Mouse (Mus musculus): ENCODE data around the gene Ssbp2. TPM values are rescaled to one million over a fixed set of nuclear protein-coding genes. Genes with fewer than 3 reads are reported as not detected.

The Ssbp2 gene
- total and polyA plus RNA-seq, 3 experiments, result 12.6 to 38.4 TPM; not detected in 1

DNA sequence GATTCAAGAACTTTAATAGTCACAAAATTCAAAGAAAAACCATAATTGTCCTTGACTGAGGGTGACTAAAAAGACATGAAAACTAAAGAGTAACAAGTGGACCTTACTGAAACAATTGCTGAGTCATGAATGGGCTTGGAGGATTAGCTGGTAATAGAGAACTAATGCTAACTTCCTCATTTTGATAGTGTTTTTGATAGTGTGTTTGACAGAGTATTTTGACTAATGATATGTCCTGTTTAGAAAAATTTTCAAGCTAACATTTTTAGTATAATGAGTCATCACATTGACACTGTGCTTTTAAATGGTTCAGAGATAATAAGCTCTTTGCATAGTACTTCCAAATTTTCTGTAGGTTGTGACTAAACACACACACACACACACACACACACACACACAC, 267.8 kb downstream of the Ssbp2 start:
- TF ChIP-seq MAFK (IDR thresholded peaks at IDR 0.05; ENCODE audit: borderline replicate concordance, low read depth, low read length), result peak; percentile 94
- TF ChIP-seq ETS1 (IDR thresholded peaks at IDR 0.05; ENCODE audit: low read depth, low read length), result peak; percentile 85
- peak; percentile 81; the same call in 1 of the 2 replicates for TF ChIP-seq JUND (IDR thresholded peaks at IDR 0.05; ENCODE audit: low read depth, low read length)
- TF ChIP-seq GABPA (IDR thresholded peaks at IDR 0.05; ENCODE audit: low read depth, low read length), result peak; percentile 89
- TF ChIP-seq GATA1 (IDR thresholded peaks at IDR 0.05; ENCODE audit: low read depth, low read length), result peak; percentile 51; the same call in 1 of the 2 replicates
- TF ChIP-seq NELFE (IDR thresholded peaks at IDR 0.05; ENCODE audit: low read depth, low read length), result no peak
- TF ChIP-seq SIN3A (IDR thresholded peaks at IDR 0.05; ENCODE audit: low read length), result peak; percentile 65
- peak; percentile 52 to 77 for TF ChIP-seq EP300 (IDR thresholded peaks at IDR 0.05; ENCODE audit: low read depth in 1 of 2, low read length in 2 of 2)
- TF ChIP-seq SMC3 (IDR thresholded peaks at IDR 0.05; ENCODE audit: low read depth, low read length), result no peak
- no peak for TF ChIP-seq RCOR1 (IDR thresholded peaks at IDR 0.05; ENCODE audit: low read depth, low read length)
- 0 out of 2 replicates have a peak, but pooled peaks have one; percentile 38 for TF ChIP-seq MYC (IDR thresholded peaks at IDR 0.05; ENCODE audit: low read depth, low read length)
- DNase-seq (ENCODE audit: low read depth, low spot score), result peak; percentile 93
- Histone ChIP-seq H3K4me3 (ENCODE audit: control insufficient read depth in 1 of 2, insufficient read depth in 1 of 2, low read depth in 2 of 2, low read length in 2 of 2) (no peak overlapping the region), H3K79me2 (ENCODE audit: control insufficient read depth, insufficient read depth, low read length, poor library complexity) (no peaks in the 10 kb centered on the region), H3K36me3 (ENCODE audit: control insufficient read depth in 1 of 2, insufficient read depth in 2 of 2, low read length in 2 of 2) (peaks cover 0 to 12% of the 10 kb centered on the region in 2 experiments; a peak in 2 of 4 replicates), H3K27ac (ENCODE audit: control insufficient read depth, low read depth, low read length) (peak overlapping the region; percentile 95), H3K27me3 (ENCODE audit: control insufficient read depth in 1 of 2, insufficient read depth in 2 of 2, low read length in 2 of 2) (no peaks in the 10 kb centered on the region), H3K9me3 (replicated peaks; ENCODE audit: insufficient read depth, low read length) (no peaks in the 10 kb centered on the region), H3K4me1 (ENCODE audit: control insufficient read depth in 1 of 2, insufficient read depth in 2 of 2, low read length in 2 of 2) (peaks cover 0 to 4% of the 10 kb centered on the region in 2 experiments; a peak in 3 of 4 replicates), H3K9ac (ENCODE audit: control insufficient read depth, low read depth, low read length, poor library complexity, severe bottlenecking) (peak overlapping the region; percentile 14; the same call in 1 of the 2 replicates)

DNA sequence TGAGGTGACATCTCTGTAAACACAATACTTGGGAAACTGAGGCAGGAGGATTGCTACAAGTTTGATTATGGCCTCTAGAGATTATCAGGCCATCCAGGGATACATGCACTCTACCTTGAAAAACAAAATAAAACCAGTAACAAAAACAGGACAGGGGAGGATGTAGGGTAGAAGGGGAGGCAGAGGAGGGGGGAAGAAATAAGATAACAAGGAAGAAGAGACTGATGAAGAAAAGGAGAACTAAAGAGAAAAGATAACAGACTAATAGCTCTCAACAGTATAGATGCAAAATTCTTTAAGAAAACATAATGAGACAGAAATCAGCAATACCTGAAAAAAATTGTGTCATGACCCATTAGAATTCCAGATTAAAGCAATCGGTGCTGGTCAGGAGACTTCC, 277.1 kb downstream of the Ssbp2 start:
- Histone ChIP-seq H3K9me3 (replicated peaks; ENCODE audit: insufficient read depth, low read length) (no peaks in the 10 kb centered on the region), H3K4me1 (ENCODE audit: control insufficient read depth in 1 of 2, insufficient read depth in 2 of 2, low read length in 2 of 2) (peaks cover 12 to 16% of the 10 kb centered on the region in 2 experiments), H3K4me3 (ENCODE audit: control insufficient read depth in 1 of 2, insufficient read depth in 1 of 2, low read depth in 2 of 2, low read length in 2 of 2) (no peak overlapping the region), H3K27me3 (ENCODE audit: control insufficient read depth in 1 of 2, insufficient read depth in 2 of 2, low read length in 2 of 2) (no peaks in the 10 kb centered on the region), H3K27ac (ENCODE audit: control insufficient read depth, low read depth, low read length) (peak overlapping the region; percentile 40; the same call in 1 of the 2 replicates), H3K9ac (ENCODE audit: control insufficient read depth, low read depth, low read length, poor library complexity, severe bottlenecking) (no peak overlapping the region), H3K36me3 (ENCODE audit: control insufficient read depth in 1 of 2, insufficient read depth in 2 of 2, low read length in 2 of 2) (peaks cover 0 to 23% of the 10 kb centered on the region in 2 experiments; a peak in 2 of 4 replicates), H3K79me2 (ENCODE audit: control insufficient read depth, insufficient read depth, low read length, poor library complexity) (no peaks in the 10 kb centered on the region)
- TF ChIP-seq ETS1 (IDR thresholded peaks at IDR 0.05; ENCODE audit: low read depth, low read length), result peak; percentile 51; the same call in 1 of the 2 replicates
- TF ChIP-seq GATA1 (IDR thresholded peaks at IDR 0.05; ENCODE audit: low read depth, low read length), result peak; percentile 78
- TF ChIP-seq ELF1 (IDR thresholded peaks at IDR 0.05; ENCODE audit: low read depth, low read length), result no peak
- TF ChIP-seq TCF12 (IDR thresholded peaks at IDR 0.05; ENCODE audit: low read depth, low read length), result peak; percentile 34; the same call in 1 of the 2 replicates
- TF ChIP-seq EP300 (IDR thresholded peaks at IDR 0.05; ENCODE audit: low read depth in 1 of 2, low read length in 2 of 2), result peak; percentile 50 to 80; a peak in 3 of 4 replicates
- no peak for TF ChIP-seq NRF1 (IDR thresholded peaks at IDR 0.05; ENCODE audit: insufficient read depth, low read depth, low read length, poor library complexity, severe bottlenecking)
- peak; percentile 52; the same call in 1 of the 2 replicates for TF ChIP-seq MAZ (IDR thresholded peaks at IDR 0.05; ENCODE audit: low read depth, low read length)
- TF ChIP-seq HCFC1 (IDR thresholded peaks at IDR 0.05; ENCODE audit: low read depth, low read length), result 0 out of 2 replicates have a peak, but pooled peaks have one; percentile 15
- DNase-seq (ENCODE audit: low read depth, low spot score), result peak; percentile 44

Data from MEL (cell line).